Mouse (Mus musculus): Measurements from ENCODE around the gene Ptpn11.

- TF ChIP-seq MYOG (IDR thresholded peaks at IDR 0.05; ENCODE audit: control insufficient read depth, extremely low read depth, insufficient read length) (no peak), CTCF (IDR thresholded peaks at IDR 0.05; ENCODE audit: control insufficient read depth, insufficient read depth, insufficient read length) (no peak), USF1 (IDR thresholded peaks at IDR 0.05; ENCODE audit: low read depth) (no peak), FOSL1 (IDR thresholded peaks at IDR 0.05; ENCODE audit: insufficient read depth, low read length, poor library complexity, severe bottlenecking) (no peak), MAX (IDR thresholded peaks at IDR 0.05) (no peak), MYOD1 (IDR thresholded peaks at IDR 0.05; ENCODE audit: control insufficient read depth, insufficient read length, low read depth) (no peak)
These were observed 59.4 kb downstream of the Ptpn11 start for GRCm38 (mm10) chr5:121131801-121132200.
